Mouse (Mus musculus): ENCODE results near the gene Smoc1.

- TF ChIP-seq POLR2A (IDR thresholded peaks at IDR 0.05; ENCODE audit: borderline replicate concordance, extremely low read depth, low read depth, low read length) = no peak
- no peak for TF ChIP-seq CTCF (IDR thresholded peaks at IDR 0.05; ENCODE audit: insufficient read depth, low read length)
These were observed 192.7 kb downstream of the Smoc1 start for GRCm38 (mm10) chr12:81219339-81219738.
